Mouse (Mus musculus): ENCODE measurements around the gene 4930579F01Rik. TPM values are rescaled to one million over a fixed set of nuclear protein-coding genes. Genes with fewer than 3 reads are reported as not detected.

4930579F01Rik gene
- polyA plus RNA-seq, 1 experiment from 2014 or later, result not detected

Other genes with a start within 250 kb of the 4930579F01Rik start
- gene Dapp1, start 212.3 kb downstream of the 4930579F01Rik start, polyA plus RNA-seq (2016; fragmentation: Nextera tagmentation; extraction: Ambion mirVana), result 8.7 and 9.3 TPM in 2 replicates
- 3.2 and 6.8 TPM in 2 replicates for gene 1110002E22Rik, start 128.8 kb downstream of the 4930579F01Rik start, polyA plus RNA-seq (2016; fragmentation: Nextera tagmentation; extraction: Ambion mirVana)
- gene Gm5105, start 126.4 kb downstream of the 4930579F01Rik start, polyA plus RNA-seq (2016; fragmentation: Nextera tagmentation; extraction: Ambion mirVana), result 0.20 TPM in 1 of 2 replicates, not detected in the other
- gene Trmt10a, start 50.4 kb downstream of the 4930579F01Rik start, polyA plus RNA-seq (2016; fragmentation: Nextera tagmentation; extraction: Ambion mirVana), result 12.7 and 13.7 TPM in 2 replicates
- gene Mttp, start 48.9 kb downstream of the 4930579F01Rik start, polyA plus RNA-seq (2016; fragmentation: Nextera tagmentation; extraction: Ambion mirVana), result 9.0 and 19.0 TPM in 2 replicates
- 0.19 TPM in 1 of 2 replicates, not detected in the other for gene Adh7, start 23.9 kb upstream of the 4930579F01Rik start, polyA plus RNA-seq (2016; fragmentation: Nextera tagmentation; extraction: Ambion mirVana)
- 0.99 and 1.0 TPM in 2 replicates for gene Adh1, start 67.2 kb upstream of the 4930579F01Rik start, polyA plus RNA-seq (2016; fragmentation: Nextera tagmentation; extraction: Ambion mirVana)
- 0.17 TPM in 1 of 2 replicates, not detected in the other for gene Adh6a, start 119.5 kb upstream of the 4930579F01Rik start, polyA plus RNA-seq (2016; fragmentation: Nextera tagmentation; extraction: Ambion mirVana)
- 1.7 and 2.9 TPM in 2 replicates for gene Adh6b, start 147.9 kb upstream of the 4930579F01Rik start, polyA plus RNA-seq (2016; fragmentation: Nextera tagmentation; extraction: Ambion mirVana)
- not detected in 2 replicates for gene Adh4, start 221.6 kb upstream of the 4930579F01Rik start, polyA plus RNA-seq (2016; fragmentation: Nextera tagmentation; extraction: Ambion mirVana)
- 177 and 216 TPM in 2 replicates for gene Adh5, start 249.3 kb upstream of the 4930579F01Rik start, polyA plus RNA-seq (2016; fragmentation: Nextera tagmentation; extraction: Ambion mirVana)